Mouse (Mus musculus) stomach, embryonic 16.5 days (tissue): ENCODE results near the gene Nprl3. TPM values are rescaled to one million over a fixed set of nuclear protein-coding genes. Genes with fewer than 3 reads are reported as not detected.
"Not testable (repeated sequence)": the region's sequence is repeated elsewhere in the genome, so short reads cannot be mapped to it uniquely, and the experiment has no call there.

Source experiments
- ATAC-seq: fragments of 200-750 bp; cut with Nextera tagmentation; 2 replicates; pipeline ENCODE4 v1.8.0; 2017; ENCODE audit warnings: moderate number of reproducible peaks, moderate TSS enrichment; ENCODE audit not compliant: insufficient read depth, low FRiP score
- H3K27ac ChIP-seq: fragments of 300-500 bp; sonication (generic); 2 replicates; pipeline ENCODE4 v1.5.1; 2014; ENCODE audit warnings: low read length
- H3K27me3 ChIP-seq: fragments of 300-500 bp; sonication (generic); 2 replicates; pipeline ENCODE4 v1.6.1; 2014; ENCODE audit warnings: low read length, control low read depth, mixed read lengths; ENCODE audit not compliant: control insufficient read depth, insufficient read depth
- H3K36me3 ChIP-seq: fragments of 300-500 bp; sonication (generic); 2 replicates; pipeline ENCODE4 v1.6.1; 2014; ENCODE audit warnings: low read length; ENCODE audit not compliant: control insufficient read depth, insufficient read depth
- H3K4me1 ChIP-seq: fragments of 300-500 bp; sonication (generic); 2 replicates; pipeline ENCODE4 v1.6.1; 2014; ENCODE audit warnings: low read length, control low read depth, mixed read lengths; ENCODE audit not compliant: control insufficient read depth, insufficient read depth
- H3K4me2 ChIP-seq: fragments of 300-500 bp; sonication (generic); 2 replicates; pipeline ENCODE4 v1.6.1; 2014; ENCODE audit warnings: low read depth, low read length, mixed read lengths
- H3K4me3 ChIP-seq: fragments of 300-500 bp; sonication (generic); replicated peaks from 2 replicates; pipeline ENCODE4 v1.5.1; 2014; ENCODE audit warnings: mild to moderate bottlenecking, low read length
- H3K9ac ChIP-seq: fragments of 300-500 bp; sonication (generic); 2 replicates; pipeline ENCODE4 v1.6.1; 2014; ENCODE audit warnings: low read length
- H3K9me3 ChIP-seq: fragments of 300-500 bp; sonication (generic); replicated peaks from 2 replicates; pipeline ENCODE4 v1.6.1; 2016; ENCODE audit warnings: low read length, control low read depth; ENCODE audit not compliant: control insufficient read depth
- WGBS: fragments of 180-500 bp; shearing (Covaris S2); extraction: QIAGEN DNeasy Blood & Tissue Kit; methylation state at CpG from one replicate; pipeline ENCODE4 v1.1.7; 2014; 5-methylcytosine and 5-hydroxymethylcytosine counted together
- polyA plus RNA-seq: library from polyadenylated mRNA; unstranded; fragments of >200 nt; fragmentation: Nextera tagmentation; extraction: Ambion mirVana; gene quantifications from 2 replicates; pipeline ENCODE4 v1.2.1, GENCODE M21; 2015

The Nprl3 gene
- polyA plus RNA-seq, 1 experiment from 2014 or later: 36.8 TPM

DNA sequence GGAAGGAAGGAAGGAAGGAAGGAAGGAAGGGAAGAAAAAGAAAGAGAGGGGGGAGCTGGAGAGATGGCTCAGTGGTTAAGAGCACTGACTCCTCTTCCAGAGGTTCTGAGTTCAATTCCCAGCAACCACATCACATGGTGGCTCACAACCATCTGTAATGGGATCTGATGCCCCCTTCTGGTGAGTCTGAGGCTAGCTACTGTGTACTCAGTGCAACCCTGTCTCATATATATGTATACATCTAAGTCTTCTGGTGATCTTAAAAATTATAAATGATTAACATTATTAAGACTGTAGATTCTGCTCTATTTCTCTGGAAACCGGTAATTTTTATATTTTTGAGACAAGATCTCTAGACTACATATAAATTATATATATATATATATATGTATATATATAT, 66.5 kb downstream of the Nprl3 start:
- not testable (repeated sequence) for ATAC-seq, H3K9ac ChIP-seq, H3K4me2 ChIP-seq, H3K27ac ChIP-seq, H3K4me1 ChIP-seq, H3K4me3 ChIP-seq, H3K36me3 ChIP-seq, H3K27me3 ChIP-seq, H3K9me3 ChIP-seq
- 59% methylated on average over 1 of the region's 1 CpGs for WGBS

DNA sequence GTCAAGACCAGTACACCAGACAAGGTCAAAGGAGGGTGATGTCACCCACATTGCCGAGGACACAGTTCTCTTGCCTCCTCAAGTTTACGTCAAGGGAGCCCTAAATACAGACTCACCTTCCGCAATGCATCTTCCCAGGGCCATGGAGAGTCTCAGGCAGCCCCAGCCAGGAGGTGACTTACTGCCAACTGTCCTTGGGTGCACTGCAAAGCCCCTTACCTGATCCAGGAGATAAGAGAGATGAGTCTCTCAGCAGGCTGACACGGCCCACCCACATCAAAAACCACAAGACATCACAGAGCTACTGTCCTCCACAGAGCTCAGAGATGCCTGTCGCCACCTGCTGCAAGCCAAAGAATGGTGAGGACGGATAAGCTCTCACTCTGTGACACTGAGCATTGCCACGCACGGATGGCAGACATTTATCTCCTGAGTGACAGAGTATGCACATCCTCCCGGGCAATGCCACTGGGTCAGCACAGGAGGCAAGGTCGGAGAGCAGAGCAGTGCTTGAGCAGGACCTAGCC, 67.4 kb downstream of the Nprl3 start, which contains the start of gene Il9r:
TSS of gene Il9r (minus strand) at position 205 of the 527 bp plus-strand sequence.
- Histone ChIP-seq H3K4me1 (0 out of 2 replicates have a peak, but pooled peaks cover 3% of the 10 kb centered on the region), H3K9ac (no peak within 1 kb of the TSS; the same call in 1 of the 2 replicates), H3K27ac (no peak within 1 kb of the TSS), H3K27me3 (no peaks in the 10 kb centered on the region), H3K36me3 (no peaks in the 10 kb centered on the region), H3K4me3 (no peak within 1 kb of the TSS), H3K9me3 (no peaks in the 10 kb centered on the region), H3K4me2 (no peak within 1 kb of the TSS)
- ATAC-seq: no peak
- WGBS: 58% methylated on average over 10 of the region's 10 CpGs

DNA sequence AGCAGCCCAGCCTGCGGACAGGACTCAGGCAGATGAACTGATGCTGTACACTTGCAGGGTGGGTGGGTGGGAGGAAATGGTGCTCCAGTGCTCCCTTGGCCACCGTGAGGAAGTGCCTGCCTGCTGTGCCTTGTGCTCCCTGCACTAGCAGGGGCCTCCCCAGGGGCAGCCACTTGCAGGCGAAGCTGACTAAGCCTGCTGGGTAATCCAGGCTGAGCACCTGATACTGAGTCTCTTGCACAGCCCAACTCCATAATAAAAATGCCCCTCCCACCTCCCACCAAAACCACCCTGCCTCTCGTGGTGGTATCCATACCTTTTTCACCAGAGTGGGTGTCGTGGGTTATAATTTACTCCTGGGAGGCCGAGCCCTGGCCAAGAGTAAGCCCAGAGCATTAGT, 68.3 kb downstream of the Nprl3 start:
- Histone ChIP-seq H3K27me3 (no peaks in the 10 kb centered on the region), H3K4me1 (no peaks in the 10 kb centered on the region), H3K36me3 (no peaks in the 10 kb centered on the region), H3K9me3 (no peaks in the 10 kb centered on the region), H3K9ac (no peak overlapping the region; the same call in 1 of the 2 replicates), H3K4me3 (no peak overlapping the region), H3K4me2 (no peak overlapping the region), H3K27ac (no peak overlapping the region)
- 44% methylated on average over 6 of the region's 6 CpGs for WGBS
- ATAC-seq: no peak

DNA sequence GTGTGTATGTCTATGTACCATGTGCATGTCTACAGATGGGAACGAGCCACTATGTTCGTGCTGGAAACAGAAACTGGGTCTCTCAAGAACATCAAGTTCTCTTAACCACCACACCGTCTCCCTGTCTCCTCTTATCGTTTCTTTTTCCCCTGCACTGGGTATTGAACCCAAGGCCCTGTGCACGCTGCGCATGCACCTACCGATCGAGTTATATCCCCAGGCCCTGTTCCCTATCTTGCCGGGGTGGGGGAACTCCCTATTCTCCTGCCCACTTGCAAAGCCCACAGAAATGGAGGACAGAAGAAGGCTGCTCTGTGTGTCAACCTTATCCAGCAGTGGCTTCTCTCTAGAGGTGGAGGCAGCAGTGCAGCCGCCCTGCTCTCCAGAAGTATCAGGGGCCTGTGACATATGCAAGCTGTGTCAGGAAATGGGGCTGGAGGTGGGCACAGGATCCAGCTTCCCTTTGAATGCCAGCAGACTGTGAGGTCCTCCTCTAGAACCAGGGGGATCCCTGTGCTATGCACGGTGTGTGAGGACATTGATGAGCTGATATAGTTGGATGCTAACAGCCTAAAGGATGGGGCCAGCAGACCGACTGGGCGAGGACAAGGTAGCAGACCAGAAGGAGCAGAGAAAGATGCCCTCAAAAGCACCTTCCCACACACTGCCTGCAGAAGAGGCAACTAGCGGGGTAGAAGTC, 69.1 kb downstream of the Nprl3 start:
- 64% methylated on average over 14 of the region's 14 CpGs for WGBS
- no peaks in the 10 kb centered on the region for H3K9me3 ChIP-seq
- no peaks in the 10 kb centered on the region for H3K4me1 ChIP-seq
- no peaks in the 10 kb centered on the region for H3K36me3 ChIP-seq
- H3K4me2 ChIP-seq: no peak overlapping the region
- H3K27ac ChIP-seq: no peak overlapping the region
- H3K9ac ChIP-seq: no peak overlapping the region
- no peaks in the 10 kb centered on the region for H3K27me3 ChIP-seq
- H3K4me3 ChIP-seq: no peak overlapping the region
- no peak for ATAC-seq

DNA sequence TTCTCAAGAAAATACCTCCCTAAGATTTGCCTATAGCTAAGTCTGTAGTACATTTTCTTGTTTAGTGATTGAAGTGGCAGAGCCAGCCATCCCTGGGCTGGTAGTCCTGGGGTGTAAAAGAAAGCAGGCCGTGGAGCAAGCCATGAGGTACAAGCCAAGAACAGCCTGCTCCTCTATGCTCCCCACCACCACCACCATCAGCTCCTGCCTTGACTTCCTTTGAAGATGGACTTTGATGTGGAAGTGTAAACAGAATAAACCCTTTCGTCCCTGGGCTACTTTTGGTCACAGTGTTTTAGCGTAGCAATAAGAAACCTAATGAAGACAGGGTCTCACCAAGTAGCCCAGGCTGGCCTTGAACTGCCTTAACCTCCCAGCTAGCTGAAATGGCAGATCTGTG, 69.7 kb downstream of the Nprl3 start:
- Histone ChIP-seq H3K27me3 (no peaks in the 10 kb centered on the region), H3K4me1 (no peaks in the 10 kb centered on the region), H3K36me3 (no peaks in the 10 kb centered on the region), H3K4me2 (no peak overlapping the region), H3K9ac (no peak overlapping the region), H3K9me3 (no peaks in the 10 kb centered on the region), H3K27ac (no peak overlapping the region), H3K4me3 (no peak overlapping the region)
- 43% methylated on average over 3 of the region's 3 CpGs for WGBS
- no peak for ATAC-seq

DNA sequence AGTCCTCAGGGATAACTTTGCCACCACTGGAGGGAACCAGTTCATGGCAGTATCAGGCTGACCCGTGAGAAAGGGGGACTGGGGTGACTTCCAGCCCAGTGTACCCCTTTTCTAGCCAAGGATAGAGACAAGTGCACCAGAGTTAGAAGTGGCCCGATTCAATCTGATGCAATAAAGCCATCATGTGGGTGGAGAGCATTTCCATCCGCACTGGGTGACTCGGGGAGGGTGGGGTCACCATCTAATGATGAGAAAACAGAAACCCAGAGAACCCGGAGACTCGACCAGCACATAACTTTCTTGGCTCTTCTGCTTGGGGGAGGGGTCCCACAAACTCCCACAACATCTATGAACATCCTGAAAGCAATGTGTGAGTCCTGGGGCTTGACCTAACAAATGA, 70.8 kb downstream of the Nprl3 start:
- no peaks in the 10 kb centered on the region for H3K27me3 ChIP-seq

DNA sequence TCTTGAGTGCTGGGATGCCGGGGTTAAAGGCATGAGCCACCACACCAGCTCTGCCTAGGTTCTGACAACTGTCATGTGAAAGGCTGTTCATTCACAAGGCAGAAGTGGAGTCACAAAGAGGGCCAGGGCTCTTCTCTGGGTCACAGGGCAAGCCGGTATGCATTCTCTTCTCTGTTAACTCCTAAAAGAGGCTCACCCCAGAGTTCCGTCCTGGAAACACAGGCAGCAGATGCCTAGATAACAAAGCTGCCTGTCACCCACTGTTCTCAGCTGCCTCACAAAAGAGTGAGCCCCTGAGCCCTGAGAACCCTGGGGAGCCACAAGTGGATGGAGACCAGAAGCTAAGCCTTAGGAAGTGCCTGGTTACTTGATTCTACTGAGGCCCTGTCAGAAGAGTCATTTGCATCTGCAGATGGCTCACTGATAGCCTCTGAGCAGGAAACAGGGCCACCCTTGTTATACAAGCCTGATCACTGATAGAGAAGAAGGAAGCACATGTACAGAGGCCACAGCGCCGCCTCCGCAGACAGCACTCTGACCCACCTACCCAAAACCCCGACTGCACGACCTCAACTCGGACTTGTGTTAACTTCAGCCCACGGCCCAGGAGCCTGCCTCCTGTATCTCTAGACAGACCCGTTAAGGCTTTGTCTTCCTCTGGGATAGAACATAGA, 71.5 kb downstream of the Nprl3 start:
- ATAC-seq: no peak
- Histone ChIP-seq H3K9ac (no peak overlapping the region), H3K27me3 (no peaks in the 10 kb centered on the region), H3K4me2 (no peak overlapping the region), H3K4me1 (no peaks in the 10 kb centered on the region), H3K9me3 (no peaks in the 10 kb centered on the region), H3K36me3 (no peaks in the 10 kb centered on the region), H3K27ac (no peak overlapping the region), H3K4me3 (no peak overlapping the region)
- WGBS: 32% methylated on average over 11 of the region's 11 CpGs

More for the DNA sequence above, 70.8 kb downstream of the Nprl3 start:
- no peak overlapping the region for H3K4me3 ChIP-seq
- no peak overlapping the region for H3K9ac ChIP-seq
- WGBS: 63% methylated on average over 6 of the region's 6 CpGs
- ATAC-seq: no peak
- no peak overlapping the region for H3K4me2 ChIP-seq
- H3K9me3 ChIP-seq: no peaks in the 10 kb centered on the region
- H3K36me3 ChIP-seq: no peaks in the 10 kb centered on the region
- H3K4me1 ChIP-seq: no peaks in the 10 kb centered on the region
- no peak overlapping the region for H3K27ac ChIP-seq

DNA sequence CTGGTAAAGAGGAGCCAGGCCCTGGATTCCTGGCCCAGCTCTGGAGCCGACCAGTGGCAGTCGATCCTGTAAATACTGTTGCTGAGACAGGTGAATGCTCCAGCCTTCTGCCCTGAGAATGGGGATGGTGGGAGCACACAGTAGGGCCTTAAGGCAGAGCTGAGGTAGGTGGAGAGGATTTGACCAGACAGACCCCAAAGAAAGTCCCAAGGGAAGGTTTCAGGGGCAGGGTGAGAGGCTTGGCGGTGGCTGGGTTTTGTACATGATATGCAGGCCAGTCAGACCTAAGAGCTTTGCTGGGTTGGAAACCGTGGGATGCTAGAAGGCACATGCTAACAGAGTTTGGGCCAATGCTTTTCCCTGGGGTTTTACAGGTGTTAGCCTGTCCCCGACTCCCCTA, 72.9 kb downstream of the Nprl3 start:
- Histone ChIP-seq H3K9ac (no peak overlapping the region), H3K27me3 (no peaks in the 10 kb centered on the region), H3K4me3 (no peak overlapping the region), H3K4me2 (no peak overlapping the region), H3K9me3 (no peaks in the 10 kb centered on the region), H3K4me1 (no peaks in the 10 kb centered on the region), H3K27ac (no peak overlapping the region), H3K36me3 (no peaks in the 10 kb centered on the region)
- 75% methylated on average over 5 of the region's 5 CpGs for WGBS
- ATAC-seq: no peak

DNA sequence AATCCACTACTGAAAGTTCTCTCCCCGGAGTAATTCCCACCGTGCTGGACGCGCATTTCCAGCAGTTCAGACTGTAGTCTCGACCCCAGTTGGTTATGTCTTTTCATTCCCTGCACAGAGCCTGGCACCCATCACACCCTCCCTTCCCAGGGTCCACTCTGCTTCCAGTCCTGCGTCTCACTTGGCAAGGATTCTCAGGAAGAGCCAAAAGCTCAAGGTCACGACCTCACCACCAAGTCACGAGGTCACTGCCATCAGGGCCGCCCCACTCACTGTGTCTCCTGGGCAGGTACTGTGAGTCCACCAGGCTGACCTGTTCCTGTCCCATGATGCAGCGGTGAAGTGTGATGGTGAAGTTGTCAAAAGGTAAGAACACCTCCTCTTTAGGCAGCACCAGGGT, 73.4 kb downstream of the Nprl3 start:
- Histone ChIP-seq H3K27ac (no peak overlapping the region), H3K4me1 (no peaks in the 10 kb centered on the region), H3K9ac (no peak overlapping the region), H3K4me3 (no peak overlapping the region), H3K9me3 (no peaks in the 10 kb centered on the region), H3K36me3 (no peaks in the 10 kb centered on the region), H3K27me3 (no peaks in the 10 kb centered on the region), H3K4me2 (no peak overlapping the region)
- ATAC-seq: no peak
- WGBS: 75% methylated on average over 10 of the region's 10 CpGs
